Mouse (Mus musculus) right cerebral cortex, adult 2 months (tissue): ENCODE measurements around the gene 1810062G17Rik.

Experiments
- DNase-seq, 2 experiments: peaks; one replicate each; pipeline ENCODE4 v3.0.0; 2021 to 2022; ENCODE audit warnings: low spot score in 2 of 2

Gene 1810062G17Rik

GRCm38 (mm10) chr3:36476261-36477155 is 771 bp downstream of the 1810062G17Rik start:
- DNase-seq = no peak

DNA sequence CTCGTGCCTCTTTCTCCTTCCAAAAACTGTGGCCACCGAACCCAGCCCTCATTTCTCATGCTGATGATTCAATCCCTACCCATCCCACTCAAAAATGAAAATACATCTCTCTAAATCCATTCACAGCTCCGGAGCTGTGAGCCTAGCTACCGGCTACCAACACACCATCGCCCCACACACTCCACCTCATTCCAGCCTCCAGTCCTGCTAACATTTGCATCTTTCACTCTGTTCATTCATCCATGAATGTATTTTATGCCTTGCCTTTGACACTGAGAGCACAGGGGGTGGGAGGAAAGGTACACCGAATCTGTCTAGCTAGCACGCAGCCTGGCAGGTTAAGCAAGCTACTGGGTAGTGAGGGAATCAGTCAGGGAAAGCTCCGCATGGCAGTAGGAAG is 3.0 kb downstream of the 1810062G17Rik start:
- DNase-seq = peak; percentile 52 to 61

GRCm38 (mm10) chr3:36480486-36480885 is 4.7 kb downstream of the 1810062G17Rik start:
- DNase-seq = no peak

- peak; percentile 24 to 40 for DNase-seq
Observed at GRCm38 (mm10) chr3:36481776-36482193, 6.0 kb downstream of the 1810062G17Rik start.

GRCm38 (mm10) chr3:36482940-36483339 is 7.2 kb downstream of the 1810062G17Rik start:
- DNase-seq = no peak

DNA sequence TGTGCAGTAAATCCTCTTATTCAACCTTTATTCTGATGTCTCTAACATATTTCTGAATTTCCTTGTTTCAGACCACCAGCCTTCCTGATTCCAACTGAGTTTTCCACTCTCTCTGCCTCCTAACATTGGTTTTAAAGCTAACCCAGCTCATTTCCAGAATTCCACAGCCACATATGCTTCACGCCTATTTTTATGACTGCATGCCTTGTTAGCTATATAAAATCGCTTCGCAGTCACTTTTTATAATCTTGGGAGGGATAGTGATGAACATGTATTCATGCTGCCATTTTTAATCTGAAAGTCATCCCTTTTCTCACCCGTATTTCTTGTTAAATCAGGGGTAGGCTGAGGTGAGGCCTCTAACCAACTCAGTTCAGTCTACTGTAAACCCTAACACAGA is 8.6 kb downstream of the 1810062G17Rik start:
- DNase-seq = no peak

DNA sequence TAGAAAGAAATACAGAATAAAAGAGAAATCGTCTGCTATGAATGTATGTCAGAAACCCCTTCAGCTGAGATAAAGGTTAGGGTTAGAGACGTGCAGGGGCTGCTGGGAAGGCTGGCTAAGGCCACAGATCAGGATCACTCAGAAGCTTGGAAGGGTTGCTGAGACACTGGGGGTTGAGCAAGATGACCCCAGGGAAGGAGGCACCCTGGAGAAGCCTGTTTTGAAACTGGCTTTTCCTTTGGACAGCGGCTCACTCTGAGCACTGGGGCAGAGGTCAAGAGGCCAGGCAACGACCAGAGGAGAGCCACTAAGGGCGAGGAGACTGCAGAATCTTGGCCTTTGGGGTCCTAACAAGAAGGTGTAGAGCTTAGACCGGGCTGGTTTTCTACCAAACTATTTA is 10.4 kb downstream of the 1810062G17Rik start:
- no peak for DNase-seq

GRCm38 (mm10) chr3:36486881-36487280 is 11.1 kb downstream of the 1810062G17Rik start:
- DNase-seq = no peak

DNA sequence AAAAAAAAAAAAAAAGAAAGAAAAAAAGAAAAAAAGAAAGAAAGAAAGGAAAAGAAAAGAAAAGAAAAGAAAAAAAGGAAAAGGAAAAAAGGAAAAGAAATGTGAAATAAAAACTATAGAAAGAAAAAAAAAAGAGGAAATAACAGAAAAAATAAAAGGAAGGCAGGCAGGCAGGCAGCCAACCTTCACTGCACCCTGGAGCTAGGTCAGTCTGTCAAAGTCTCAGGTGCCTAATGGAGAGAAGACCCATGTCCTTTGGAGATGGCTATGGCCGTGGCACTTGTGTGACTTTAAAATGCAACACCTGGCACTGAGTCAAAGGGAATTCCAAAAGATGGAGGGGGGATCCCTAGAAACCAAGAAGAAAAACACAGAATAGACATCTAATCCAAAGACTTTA is 12.6 kb downstream of the 1810062G17Rik start:
- no peak for DNase-seq

- no peak for DNase-seq
Observed at GRCm38 (mm10) chr3:36488899-36489589, 13.3 kb downstream of the 1810062G17Rik start.

GRCm38 (mm10) chr3:36489590-36489910 is 13.8 kb downstream of the 1810062G17Rik start:
- no peak for DNase-seq

GRCm38 (mm10) chr3:36491535-36491934 is 15.8 kb downstream of the 1810062G17Rik start:
- DNase-seq = no peak

- no peak for DNase-seq
Observed at GRCm38 (mm10) chr3:36492716-36493391, 17.1 kb downstream of the 1810062G17Rik start.

GRCm38 (mm10) chr3:36493641-36494283 is 18.0 kb downstream of the 1810062G17Rik start:
- DNase-seq = peak in 1 of 2 experiments; percentile 31

DNA sequence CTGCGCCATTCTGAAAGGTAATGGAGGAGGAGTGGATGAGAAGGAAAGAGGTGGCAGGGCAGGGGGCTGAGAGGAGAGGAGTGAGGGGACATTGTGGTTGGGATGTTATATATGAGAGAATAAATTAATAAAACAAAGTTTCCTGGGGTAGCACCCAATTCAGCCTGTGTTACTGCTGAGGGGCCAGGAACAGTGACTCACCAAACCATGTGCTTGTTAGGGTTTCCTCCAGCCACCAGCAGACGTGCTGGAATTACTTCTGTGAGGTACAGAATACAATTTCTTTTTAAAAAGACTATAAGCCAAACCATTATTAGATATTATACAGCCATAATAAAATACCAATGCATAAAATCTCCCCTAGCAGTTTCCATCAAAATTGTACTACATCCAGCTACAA is 18.9 kb downstream of the 1810062G17Rik start:
- DNase-seq = no peak

DNA sequence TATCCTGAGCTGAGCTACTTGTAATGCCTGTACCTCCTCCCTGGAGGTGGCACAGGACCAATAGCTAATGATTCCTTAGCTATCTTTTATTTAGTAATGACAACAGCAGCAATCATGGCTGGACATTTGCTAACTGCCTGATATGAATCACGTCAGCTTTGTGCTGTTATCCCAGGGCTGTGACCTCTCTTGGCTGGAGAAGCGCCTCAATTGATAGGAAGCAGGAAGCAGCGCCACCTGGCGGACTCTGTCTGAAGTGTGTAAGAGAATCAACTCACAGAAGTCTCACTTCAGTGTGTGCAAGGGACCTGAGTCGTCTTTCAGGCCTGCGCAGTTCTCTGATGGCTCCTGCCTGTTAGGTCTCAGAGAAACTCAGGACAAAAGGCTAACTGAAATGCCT is 19.7 kb downstream of the 1810062G17Rik start:
- DNase-seq = peak; percentile 93 to 95

DNA sequence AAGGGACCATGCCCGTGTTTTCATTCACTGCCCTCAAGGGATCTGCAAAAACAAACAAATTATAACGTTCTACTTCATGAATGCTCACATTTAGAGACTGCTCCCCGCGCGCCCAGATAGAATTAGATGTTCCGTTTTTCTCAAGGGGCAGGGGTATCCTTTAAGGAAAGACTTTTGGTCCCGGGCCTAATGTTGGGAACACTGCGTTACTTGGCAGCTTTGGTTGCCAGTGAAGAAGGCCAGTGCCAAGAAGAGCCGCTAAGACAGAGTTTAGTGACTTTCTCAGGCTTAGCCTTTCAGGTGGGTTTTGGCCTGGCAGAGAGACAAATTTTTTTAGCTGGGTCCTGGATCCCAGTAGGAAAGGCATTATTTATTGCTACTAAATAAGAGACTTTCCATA is 20.5 kb downstream of the 1810062G17Rik start:
- DNase-seq = no peak

DNA sequence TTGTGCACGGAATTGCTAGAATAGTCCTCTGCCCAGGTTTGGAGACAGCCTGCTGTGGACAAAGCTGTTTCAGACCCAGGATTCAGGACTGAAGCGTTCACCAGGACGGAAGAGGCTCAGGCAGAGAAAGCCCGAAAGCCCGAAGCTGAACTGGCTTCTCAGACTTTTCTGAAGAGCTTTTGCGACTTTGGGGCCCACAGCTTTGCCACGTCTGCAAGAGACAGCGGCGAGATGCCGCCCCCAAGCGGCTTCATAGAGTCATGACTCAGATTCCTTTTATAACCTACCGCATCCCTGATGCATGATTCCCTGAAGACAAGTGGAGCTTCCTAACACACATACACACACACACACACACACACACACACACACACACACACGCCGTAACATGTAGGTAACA is 21.0 kb downstream of the 1810062G17Rik start:
- DNase-seq = peak; percentile 79 to 85

GRCm38 (mm10) chr3:36498224-36498623 is 22.5 kb downstream of the 1810062G17Rik start:
- no peak for DNase-seq

GRCm38 (mm10) chr3:36499418-36499817 is 23.7 kb downstream of the 1810062G17Rik start:
- no peak for DNase-seq

GRCm38 (mm10) chr3:36500976-36501375 is 25.2 kb downstream of the 1810062G17Rik start:
- DNase-seq = no peak

GRCm38 (mm10) chr3:36501546-36501945 is 25.8 kb downstream of the 1810062G17Rik start:
- DNase-seq = no peak
